Mouse (Mus musculus) limb, embryonic 15.5 days (tissue): Measurements from ENCODE around the gene Tbc1d17. TPM values are rescaled to one million over a fixed set of nuclear protein-coding genes. Genes with fewer than 3 reads are reported as not detected.
A peak's percentile ranks its signal among the peaks of the same experiment; 100 is the strongest.

ENCODE experiments used
- ATAC-seq: fragments of 200-750 bp; cut with Nextera tagmentation; 2 replicates; pipeline ENCODE4 v1.8.0; 2017; ENCODE audit warnings: low read depth, moderate TSS enrichment; ENCODE audit not compliant: insufficient number of reproducible peaks, low FRiP score, low TSS enrichment
- H3K27ac ChIP-seq: fragments of 300-500 bp; sonication (generic); 2 replicates; pipeline ENCODE4 v1.5.1; 2015; ENCODE audit warnings: moderate library complexity, mild to moderate bottlenecking, inconsistent platforms
- H3K27me3 ChIP-seq: fragments of 300-500 bp; sonication (generic); 2 replicates; pipeline ENCODE4 v1.6.1; 2015; ENCODE audit warnings: inconsistent platforms
- H3K36me3 ChIP-seq: fragments of 300-500 bp; sonication (generic); 2 replicates; pipeline ENCODE4 v1.6.1; 2015; ENCODE audit warnings: inconsistent platforms
- H3K4me1 ChIP-seq: fragments of 300-500 bp; sonication (generic); 2 replicates; pipeline ENCODE4 v1.6.1; 2015; ENCODE audit warnings: inconsistent platforms
- H3K4me2 ChIP-seq: fragments of 300-500 bp; sonication (generic); 2 replicates; pipeline ENCODE4 v1.6.1; 2015; ENCODE audit warnings: mild to moderate bottlenecking, inconsistent platforms
- H3K4me3 ChIP-seq: fragments of 300-500 bp; sonication (generic); 2 replicates; pipeline ENCODE4 v1.5.1; 2015; ENCODE audit warnings: mild to moderate bottlenecking, inconsistent platforms
- H3K9ac ChIP-seq: fragments of 300-500 bp; sonication (generic); 2 replicates; pipeline ENCODE4 v1.6.1; 2015; ENCODE audit warnings: inconsistent platforms
- H3K9me3 ChIP-seq: fragments of 300-500 bp; sonication (generic); 2 replicates; pipeline ENCODE4 v1.6.1; 2016; ENCODE audit warnings: inconsistent platforms
- WGBS: fragments of 180-500 bp; shearing (Covaris S2); methylation state at CpG from one replicate; pipeline ENCODE4 v1.1.7; 2015; 5-methylcytosine and 5-hydroxymethylcytosine counted together
- polyA plus RNA-seq: library from polyadenylated mRNA; unstranded; fragments of >200 nt; fragmentation: Nextera tagmentation; extraction: Ambion mirVana; gene quantifications from 2 replicates; pipeline ENCODE4 v1.2.1, GENCODE M21; 2015

Tbc1d17 gene
- polyA plus RNA-seq, 1 experiment from 2014 or later, result 82.6 TPM

DNA sequence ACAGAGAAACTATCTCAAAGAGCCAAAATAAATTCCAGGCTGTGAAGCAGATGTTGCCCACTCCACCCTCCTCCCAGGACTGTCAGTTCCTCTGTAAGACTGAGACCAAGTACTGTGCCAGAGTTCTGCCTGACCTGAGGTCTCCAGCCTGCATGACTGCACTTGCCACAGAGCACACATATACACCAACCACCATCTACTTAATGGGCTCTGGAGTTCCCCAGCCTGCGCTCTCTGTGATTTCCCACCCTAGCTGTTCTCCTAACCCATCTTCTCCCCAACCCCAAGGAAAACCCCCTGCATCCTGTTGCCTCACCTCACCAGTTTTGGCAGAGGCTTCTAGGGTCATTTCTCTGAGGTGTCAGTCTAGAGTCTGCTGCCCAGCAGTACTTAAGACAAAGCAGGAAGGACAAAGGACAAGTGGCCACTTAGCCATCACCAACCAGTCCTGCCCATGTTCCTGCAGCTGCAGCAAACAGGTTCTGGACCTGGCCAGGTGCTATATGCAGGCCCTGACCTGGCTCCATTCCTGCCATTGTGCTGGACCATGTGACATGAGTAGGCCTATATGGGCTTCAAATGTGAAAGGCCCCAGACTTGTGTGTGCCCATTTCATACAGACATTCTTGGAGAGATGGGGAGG lies 13.4 kb downstream of the Tbc1d17 start:
- Histone ChIP-seq H3K4me3 (no peak overlapping the region), H3K4me2 (no peak overlapping the region), H3K4me1 (peaks cover 28% of the 10 kb centered on the region), H3K27ac (no peak overlapping the region), H3K9me3 (no peaks in the 10 kb centered on the region), H3K9ac (no peak overlapping the region), H3K27me3 (peaks cover 17% of the 10 kb centered on the region), H3K36me3 (peaks cover 16% of the 10 kb centered on the region)
- no peak for ATAC-seq
- WGBS, result 84% methylated on average over 1 of the region's 1 CpGs

DNA sequence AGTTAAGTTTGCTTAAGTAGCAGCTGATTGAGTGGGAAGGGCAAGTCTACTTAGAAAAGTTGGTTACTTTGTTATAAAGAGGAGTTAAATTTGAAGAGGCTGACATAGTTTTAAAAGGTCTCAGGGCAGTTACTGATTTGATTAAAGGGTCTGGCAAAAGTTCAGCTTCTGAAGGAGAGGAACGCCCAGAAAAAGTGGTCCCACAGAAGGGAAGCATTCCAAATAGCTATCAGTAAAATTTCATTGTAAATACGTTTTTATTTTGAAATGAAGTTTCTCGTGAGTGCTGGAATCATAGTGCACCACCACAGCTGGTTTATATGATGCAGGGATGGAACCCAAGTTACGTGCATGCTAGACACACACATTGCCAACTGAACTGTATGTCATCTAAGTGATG lies 16.1 kb downstream of the Tbc1d17 start:
- no peak overlapping the region for H3K9ac ChIP-seq
- no peaks in the 10 kb centered on the region for H3K9me3 ChIP-seq
- no peaks in the 10 kb centered on the region for H3K27me3 ChIP-seq
- 0 out of 2 replicates have a peak overlapping the region, but pooled peaks have one; percentile 27 for H3K27ac ChIP-seq
- 0 out of 2 replicates have a peak, but pooled peaks have one; percentile 26 for ATAC-seq
- no peak overlapping the region for H3K4me2 ChIP-seq
- H3K4me3 ChIP-seq, result no peak overlapping the region
- WGBS, result 30% methylated on average over 4 of the region's 4 CpGs
- H3K4me1 ChIP-seq, result peaks cover 13% of the 10 kb centered on the region; the same call in 1 of the 2 replicates
- peaks cover 40% of the 10 kb centered on the region for H3K36me3 ChIP-seq

DNA sequence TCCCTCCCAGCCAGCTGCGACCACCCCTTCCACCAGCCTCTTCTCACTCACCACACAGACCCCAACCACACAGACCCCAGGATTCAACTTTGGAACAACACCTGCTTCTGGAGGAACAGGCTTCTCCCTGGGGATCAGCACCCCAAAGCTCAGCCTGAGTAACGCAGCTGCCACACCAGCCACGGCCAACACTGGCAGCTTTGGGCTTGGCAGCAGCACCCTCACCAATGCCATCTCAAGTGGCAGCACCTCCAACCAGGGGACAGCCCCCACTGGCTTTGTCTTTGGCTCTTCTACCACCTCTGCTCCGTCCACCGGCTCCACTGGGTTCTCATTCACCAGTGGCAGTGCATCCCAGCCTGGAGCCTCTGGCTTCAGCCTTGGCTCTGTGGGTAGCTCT lies 20.2 kb downstream of the Tbc1d17 start:
- ATAC-seq, result no peak
- no peaks in the 10 kb centered on the region for H3K9me3 ChIP-seq
- peaks cover 16% of the 10 kb centered on the region for H3K4me1 ChIP-seq
- 85% methylated on average over 5 of the region's 5 CpGs for WGBS
- H3K27me3 ChIP-seq, result no peaks in the 10 kb centered on the region
- no peak overlapping the region for H3K4me2 ChIP-seq
- no peak overlapping the region for H3K27ac ChIP-seq
- H3K9ac ChIP-seq, result no peak overlapping the region
- no peak overlapping the region for H3K4me3 ChIP-seq
- peaks cover 43% of the 10 kb centered on the region for H3K36me3 ChIP-seq

DNA sequence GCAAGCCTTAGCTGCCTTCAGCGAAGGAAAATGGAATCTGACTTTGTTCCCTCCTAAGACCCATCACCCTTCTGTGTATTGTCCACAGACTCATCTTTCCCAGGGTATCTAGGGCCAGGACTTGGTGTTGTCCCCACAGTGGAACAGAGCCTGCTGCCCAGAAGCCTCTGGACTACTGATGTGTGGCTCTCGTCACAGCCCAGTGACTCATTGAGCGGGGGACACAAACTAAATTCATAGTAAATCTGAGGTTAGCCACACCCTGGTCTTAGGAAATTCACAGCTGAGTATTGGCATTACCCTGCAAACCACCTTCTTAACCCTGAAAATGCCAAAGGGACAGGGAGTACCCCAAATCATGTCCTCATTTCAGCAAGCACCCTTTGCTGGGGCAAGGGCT lies 22.1 kb downstream of the Tbc1d17 start:
- H3K27ac ChIP-seq, result no peak overlapping the region
- H3K4me2 ChIP-seq, result no peak overlapping the region
- 77% methylated on average over 3 of the region's 3 CpGs for WGBS
- peaks cover 11% of the 10 kb centered on the region; the same call in 1 of the 2 replicates for H3K4me1 ChIP-seq
- H3K36me3 ChIP-seq, result peaks cover 40% of the 10 kb centered on the region
- H3K9ac ChIP-seq, result no peak overlapping the region
- no peak overlapping the region for H3K4me3 ChIP-seq
- ATAC-seq, result no peak
- H3K27me3 ChIP-seq, result no peaks in the 10 kb centered on the region
- no peaks in the 10 kb centered on the region for H3K9me3 ChIP-seq

DNA sequence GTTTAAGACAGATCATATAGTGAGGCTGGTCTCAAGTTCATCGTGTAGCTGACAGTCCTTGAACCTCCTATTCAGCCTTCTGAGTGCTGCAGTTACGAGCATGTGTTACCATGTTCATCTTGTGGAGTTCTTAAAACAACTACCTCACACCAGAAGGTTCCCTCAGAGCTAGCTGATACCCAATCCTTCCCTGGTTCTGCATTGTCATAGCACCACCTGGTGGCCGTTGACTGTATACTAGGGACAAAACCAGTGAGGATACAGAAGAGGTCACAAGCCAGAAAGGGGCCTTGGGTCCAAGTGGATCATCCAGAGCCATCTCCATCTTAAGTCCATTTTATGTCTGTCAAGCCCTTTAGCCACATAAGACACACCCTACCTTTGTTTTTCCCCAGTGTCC lies 24.0 kb downstream of the Tbc1d17 start:
- peaks cover 24% of the 10 kb centered on the region for H3K4me1 ChIP-seq
- no peak overlapping the region for H3K4me3 ChIP-seq
- H3K27ac ChIP-seq, result no peak overlapping the region
- no peak overlapping the region for H3K4me2 ChIP-seq
- no peak for ATAC-seq
- no peak overlapping the region for H3K9ac ChIP-seq
- no peaks in the 10 kb centered on the region for H3K27me3 ChIP-seq
- WGBS, result 16% methylated on average over 3 of the region's 3 CpGs
- H3K36me3 ChIP-seq, result peaks cover 23% of the 10 kb centered on the region
- H3K9me3 ChIP-seq, result no peaks in the 10 kb centered on the region

DNA sequence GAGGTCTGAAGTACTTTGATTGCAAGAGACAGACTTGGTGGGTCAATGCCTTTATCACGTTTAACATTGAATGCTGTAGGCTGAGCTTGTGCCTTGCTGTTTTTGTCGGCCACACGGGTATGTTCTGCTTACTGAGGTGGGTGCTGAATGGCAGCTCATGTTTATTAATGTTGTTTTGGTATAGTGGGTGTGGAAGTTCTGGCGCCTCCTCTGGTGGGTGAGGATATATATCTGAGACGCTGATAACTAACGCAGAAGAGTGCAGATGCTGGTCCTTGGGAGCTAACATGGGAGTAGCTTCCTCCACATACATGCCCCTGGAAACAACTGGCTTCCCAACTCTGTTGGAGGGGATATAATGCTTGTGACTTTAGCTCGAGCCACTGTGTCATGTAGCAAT lies 25.5 kb downstream of the Tbc1d17 start:
- Histone ChIP-seq H3K9me3 (no peaks in the 10 kb centered on the region), H3K4me3 (no peak overlapping the region), H3K36me3 (peaks cover 8% of the 10 kb centered on the region), H3K4me2 (no peak overlapping the region), H3K27me3 (no peaks in the 10 kb centered on the region), H3K27ac (no peak overlapping the region), H3K9ac (no peak overlapping the region), H3K4me1 (peaks cover 38% of the 10 kb centered on the region)
- WGBS, result 44% methylated on average over 7 of the region's 7 CpGs
- no peak for ATAC-seq

DNA sequence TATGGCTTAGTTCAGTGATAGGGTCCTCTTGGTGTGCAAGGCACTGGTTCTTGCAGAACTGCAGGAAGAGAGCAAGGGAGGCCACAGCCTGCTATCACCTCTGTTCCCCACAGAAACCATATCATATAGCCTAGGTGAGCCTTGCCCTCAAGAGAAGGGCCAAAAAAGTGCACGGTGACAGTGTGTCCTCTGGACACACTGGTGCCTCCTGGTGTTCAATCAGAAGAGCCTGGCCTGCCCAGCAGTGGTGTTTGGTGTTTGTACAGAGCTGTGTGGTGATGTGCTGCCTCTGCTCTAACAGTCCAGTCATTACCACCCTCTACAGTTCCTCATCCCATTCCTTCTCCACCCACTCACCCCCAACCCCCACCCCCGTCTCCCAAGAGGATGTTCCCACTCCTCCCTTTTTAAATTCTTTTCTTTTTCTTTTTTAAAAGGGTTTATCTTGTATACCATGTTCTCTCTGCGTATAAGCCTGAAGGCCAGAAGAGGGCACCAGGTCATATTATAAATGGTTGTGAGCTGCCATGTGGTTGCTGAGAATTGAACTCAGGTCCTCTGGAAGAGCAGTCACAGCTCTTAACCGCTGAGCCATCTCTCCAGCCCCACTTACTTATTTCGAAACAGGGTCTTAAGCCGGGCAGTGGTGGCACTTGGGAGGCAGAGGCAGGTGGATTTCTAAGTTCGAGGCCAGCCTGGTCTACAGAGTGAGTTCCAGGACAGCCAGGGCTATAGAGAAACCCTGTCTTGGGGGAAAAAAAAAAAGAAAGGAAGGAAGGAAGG lies 27.0 kb downstream of the Tbc1d17 start:
- no peaks in the 10 kb centered on the region for H3K9me3 ChIP-seq
- no peak for ATAC-seq
- H3K27ac ChIP-seq, result no peak overlapping the region
- H3K4me3 ChIP-seq, result no peak overlapping the region
- WGBS, result 82% methylated on average over 7 of the region's 7 CpGs
- no peaks in the 10 kb centered on the region; the same call in 1 of the 2 replicates for H3K36me3 ChIP-seq
- H3K4me2 ChIP-seq, result no peak overlapping the region
- no peak overlapping the region for H3K9ac ChIP-seq
- peaks cover 51% of the 10 kb centered on the region for H3K4me1 ChIP-seq
- no peaks in the 10 kb centered on the region for H3K27me3 ChIP-seq

DNA sequence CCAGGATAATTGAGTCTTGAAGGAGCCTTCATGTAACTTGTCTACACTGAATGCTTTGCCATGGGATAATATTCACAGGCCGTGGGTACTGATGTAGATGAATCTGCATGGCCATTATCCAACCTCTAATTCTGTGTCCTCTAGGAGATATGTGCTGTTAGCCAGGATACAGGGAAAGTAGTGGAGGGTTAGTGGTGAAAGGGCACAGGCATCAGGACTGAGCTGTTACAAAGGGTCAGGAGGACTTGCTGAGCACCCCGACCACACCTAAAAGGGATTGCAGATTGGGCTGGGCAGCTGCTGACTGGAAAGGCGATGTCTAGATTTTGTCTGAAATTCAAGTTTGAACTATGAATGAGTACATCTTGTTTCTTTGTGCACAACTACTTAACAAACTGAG lies 28.4 kb downstream of the Tbc1d17 start:
- ATAC-seq, result no peak
- Histone ChIP-seq H3K9ac (no peak overlapping the region), H3K9me3 (no peaks in the 10 kb centered on the region)

DNA sequence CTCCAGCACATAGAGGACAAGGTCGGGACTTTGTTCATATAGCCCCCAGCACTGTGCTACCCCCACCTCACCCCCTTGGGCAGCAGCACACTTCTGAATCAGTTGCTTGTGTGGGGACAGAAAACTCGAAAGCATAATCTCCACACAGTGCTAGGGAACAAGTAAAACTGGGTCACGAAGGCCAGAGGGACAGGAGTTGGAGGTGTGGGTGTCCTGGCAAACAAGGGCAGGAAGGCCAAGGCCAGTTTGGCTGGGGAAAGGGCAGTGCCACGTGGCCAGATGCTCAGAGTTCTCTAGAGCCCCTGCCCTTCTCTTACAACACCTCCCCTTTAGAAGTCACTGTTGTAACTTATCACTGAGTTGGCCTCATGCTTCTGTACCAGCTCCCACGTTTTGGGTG lies 29.0 kb downstream of the Tbc1d17 start:
- peak overlapping the region; percentile 44; the same call in 1 of the 2 replicates for H3K27ac ChIP-seq
- H3K4me1 ChIP-seq, result peaks cover 59% of the 10 kb centered on the region
- 61% methylated on average over 5 of the region's 5 CpGs for WGBS
- ATAC-seq, result no peak
- peak overlapping the region; percentile 86; the same call in 1 of the 2 replicates for H3K4me3 ChIP-seq
- H3K9ac ChIP-seq, result no peak overlapping the region
- peak overlapping the region; percentile 71; the same call in 1 of the 2 replicates for H3K4me2 ChIP-seq
- no peaks in the 10 kb centered on the region for H3K27me3 ChIP-seq
- no peaks in the 10 kb centered on the region; the same call in 1 of the 2 replicates for H3K36me3 ChIP-seq
- no peaks in the 10 kb centered on the region for H3K9me3 ChIP-seq

More for the DNA sequence above, 28.4 kb downstream of the Tbc1d17 start:
- Histone ChIP-seq H3K27me3 (no peaks in the 10 kb centered on the region), H3K27ac (no peak overlapping the region), H3K4me2 (no peak overlapping the region), H3K4me3 (no peak overlapping the region), H3K4me1 (peaks cover 52% of the 10 kb centered on the region), H3K36me3 (no peaks in the 10 kb centered on the region; the same call in 1 of the 2 replicates)
- WGBS, result 79% methylated on average over 3 of the region's 3 CpGs

DNA sequence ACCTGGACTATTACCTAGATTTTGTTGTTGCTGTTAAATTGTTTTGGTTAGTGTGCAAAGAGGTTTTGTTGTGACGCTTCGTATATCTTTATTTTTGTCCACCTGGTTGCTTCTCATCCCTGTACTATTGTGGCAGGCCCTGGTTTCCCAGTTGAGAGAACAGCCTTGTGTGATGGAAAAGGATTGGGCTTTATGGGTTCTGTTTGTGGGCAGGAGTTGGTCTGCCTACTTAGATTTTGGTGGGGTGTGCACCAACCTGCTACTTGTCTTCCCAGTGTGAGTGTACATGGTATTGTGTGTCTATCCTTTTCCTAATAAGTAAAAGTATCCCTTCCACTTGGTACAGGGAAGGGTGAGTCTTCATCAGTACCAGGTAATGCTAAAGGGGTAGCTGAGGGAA lies 29.5 kb downstream of the Tbc1d17 start:
- Histone ChIP-seq H3K4me3 (peak overlapping the region; percentile 86), H3K4me2 (peak overlapping the region; percentile 71; the same call in 1 of the 2 replicates), H3K9me3 (no peaks in the 10 kb centered on the region), H3K27ac (peak overlapping the region; percentile 67; the same call in 1 of the 2 replicates), H3K27me3 (no peaks in the 10 kb centered on the region), H3K36me3 (peaks cover 3% of the 10 kb centered on the region; the same call in 1 of the 2 replicates), H3K9ac (0 out of 2 replicates have a peak overlapping the region, but pooled peaks have one; percentile 17), H3K4me1 (peaks cover 57% of the 10 kb centered on the region)
- 89% methylated on average over 2 of the region's 2 CpGs for WGBS
- no peak for ATAC-seq

DNA sequence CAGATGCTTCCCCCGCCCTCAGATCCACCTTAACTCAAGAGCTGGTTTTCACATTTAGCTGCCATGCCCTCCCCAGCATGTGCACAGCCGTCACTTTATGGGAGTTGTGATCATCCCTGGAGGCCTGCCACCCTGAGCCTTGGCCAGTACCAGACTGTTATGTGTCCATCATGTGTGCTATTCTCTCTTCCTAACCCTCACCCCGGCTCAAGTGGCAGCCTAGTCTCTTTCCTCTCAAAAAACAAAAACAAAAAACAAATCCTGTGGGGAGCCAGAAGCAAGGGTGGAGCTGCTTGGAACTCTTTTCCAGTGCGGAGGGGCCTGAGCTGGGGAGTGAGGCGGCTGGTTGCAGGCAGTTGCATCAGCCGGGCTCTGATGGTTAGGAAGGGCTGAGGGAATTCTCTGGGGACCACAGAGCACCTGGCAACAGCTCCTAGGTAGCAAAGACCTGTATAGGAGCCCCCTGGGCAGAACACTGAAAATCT lies 30.1 kb downstream of the Tbc1d17 start:
- Histone ChIP-seq H3K4me3 (peak overlapping the region; percentile 86), H3K9me3 (no peaks in the 10 kb centered on the region), H3K27ac (peak overlapping the region; percentile 67), H3K36me3 (peaks cover 8% of the 10 kb centered on the region; the same call in 1 of the 2 replicates), H3K9ac (0 out of 2 replicates have a peak overlapping the region, but pooled peaks have one; percentile 17), H3K27me3 (no peaks in the 10 kb centered on the region), H3K4me2 (peak overlapping the region; percentile 71), H3K4me1 (peaks cover 53% of the 10 kb centered on the region)
- ATAC-seq, result no peak
- 33% methylated on average over 6 of the region's 6 CpGs for WGBS

DNA sequence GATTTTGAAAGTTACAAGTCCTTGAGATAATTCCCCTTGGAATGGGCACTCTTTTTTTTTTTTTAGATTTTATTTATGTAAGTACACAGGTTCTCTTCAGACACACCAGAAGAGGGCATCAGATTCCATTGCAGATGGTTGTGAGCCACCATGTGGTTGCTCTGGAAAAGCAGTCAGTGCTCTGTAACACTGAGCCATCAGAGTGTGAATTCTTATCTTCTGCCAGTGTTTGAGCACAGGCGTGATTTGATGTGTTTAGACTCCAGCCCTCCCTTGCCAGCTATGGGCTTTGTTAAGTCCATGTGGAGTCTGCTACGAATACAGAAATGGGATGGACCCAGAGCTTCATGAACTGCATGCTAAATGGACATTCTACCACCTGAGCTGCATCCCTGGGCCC lies 30.7 kb downstream of the Tbc1d17 start:
- Histone ChIP-seq H3K27me3 (no peaks in the 10 kb centered on the region), H3K4me1 (peaks cover 52% of the 10 kb centered on the region), H3K4me2 (peak overlapping the region; percentile 71), H3K4me3 (peak overlapping the region; percentile 86), H3K9me3 (no peaks in the 10 kb centered on the region), H3K36me3 (peaks cover 8% of the 10 kb centered on the region; the same call in 1 of the 2 replicates), H3K27ac (peak overlapping the region; percentile 67), H3K9ac (0 out of 2 replicates have a peak overlapping the region, but pooled peaks have one; percentile 92)
- no peak for ATAC-seq
- WGBS, result 29% methylated on average over 2 of the region's 2 CpGs
